Mouse (Mus musculus): Measurements from ENCODE around the gene Fbll1.

GRCm38 (mm10) chr11:35782444-35782843 lies 16.2 kb downstream of the Fbll1 start:
- no peak for TF ChIP-seq CTCF (IDR thresholded peaks at IDR 0.05; ENCODE audit: low read depth, low read length)
- TF ChIP-seq POLR2A (IDR thresholded peaks at IDR 0.05; ENCODE audit: borderline replicate concordance, low read depth, low read length), result no peak

All from bone marrow macrophage, adult 2 months (primary cell).